Mouse (Mus musculus): ENCODE data around the gene Slc37a3. TPM values are rescaled to one million over a fixed set of nuclear protein-coding genes. Genes with fewer than 3 reads are reported as not detected.
A peak's percentile ranks its signal among the peaks of the same experiment; 100 is the strongest.

Slc37a3 gene
- polyA plus RNA-seq, 1 experiment from 2014 or later = 58.7 TPM

DNA sequence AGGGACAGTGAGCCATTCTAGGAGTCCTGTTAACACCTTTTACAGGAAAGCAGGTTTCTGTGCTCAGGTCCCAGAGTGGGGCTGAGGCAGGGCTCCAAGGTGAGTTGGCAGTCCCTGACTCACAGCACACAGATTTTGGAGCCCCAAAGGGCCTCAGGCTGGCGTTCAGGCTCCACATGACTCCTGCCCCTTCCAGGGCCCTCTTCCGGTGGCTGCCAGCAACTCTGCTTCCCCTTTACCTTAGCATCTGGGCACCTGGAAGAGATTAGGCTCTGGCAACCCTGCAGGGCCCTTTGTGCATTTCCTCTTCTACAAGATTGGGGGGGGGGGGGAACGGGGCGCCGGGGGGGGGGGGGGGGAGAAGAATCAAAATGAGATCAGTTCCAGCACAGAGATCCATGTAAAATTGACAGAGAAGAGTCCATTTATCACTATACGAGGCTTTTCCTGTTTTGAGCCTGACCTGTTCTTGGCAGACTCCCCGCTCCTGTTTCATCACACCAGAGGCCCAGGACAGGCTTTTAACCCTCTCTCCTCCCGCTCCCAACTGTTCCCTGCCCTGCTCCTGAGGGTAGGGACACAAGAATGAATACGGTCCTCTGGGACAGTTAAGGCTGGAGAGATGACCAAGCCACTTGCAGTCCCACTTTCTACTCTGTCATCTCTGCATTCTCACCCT, 91.3 kb downstream of the Slc37a3 start:
- peak overlapping the region; percentile 70; the same call in 1 of the 2 replicates for H3K27ac ChIP-seq
- 0 out of 2 replicates have a peak, but pooled peaks have one; percentile 12 for ATAC-seq (ENCODE audit: insufficient number of reproducible peaks, insufficient read depth, low FRiP score, low TSS enrichment)
- 14% methylated on average over 7 of the region's 9 CpGs for WGBS

GRCm38 (mm10) chr6:39284836-39285235, 92.6 kb downstream of the Slc37a3 start:
- Histone ChIP-seq H3K4me2 (replicated peaks) (no peak overlapping the region), H3K9ac (no peak overlapping the region), H3K36me3 (no peaks in the 10 kb centered on the region), H3K27me3 (no peaks in the 10 kb centered on the region), H3K4me1 (peaks cover 12% of the 10 kb centered on the region), H3K4me3 (no peak overlapping the region), H3K27ac (no peak overlapping the region), H3K9me3 (no peaks in the 10 kb centered on the region)
- WGBS = 77% methylated on average over 3 of the region's 3 CpGs
- ATAC-seq (ENCODE audit: insufficient number of reproducible peaks, insufficient read depth, low FRiP score, low TSS enrichment) = no peak

More for the DNA sequence above, 91.3 kb downstream of the Slc37a3 start:
- Histone ChIP-seq H3K9ac (no peak overlapping the region), H3K4me1 (peaks cover 12% of the 10 kb centered on the region), H3K36me3 (no peaks in the 10 kb centered on the region), H3K9me3 (no peaks in the 10 kb centered on the region), H3K4me3 (no peak overlapping the region), H3K27me3 (no peaks in the 10 kb centered on the region), H3K4me2 (replicated peaks) (no peak overlapping the region)

Other genes with a start within 250 kb of the Slc37a3 start
- 8.9 and 9.2 TPM in 2 replicates for gene Kdm7a, start 170.9 kb downstream of the Slc37a3 start, polyA plus RNA-seq (2016; fragmentation: Nextera tagmentation; extraction: Ambion mirVana)
- gene Rab19, start 3.5 kb upstream of the Slc37a3 start, polyA plus RNA-seq (2016; fragmentation: Nextera tagmentation; extraction: Ambion mirVana) = 0.61 and 1.00 TPM in 2 replicates
- gene Mkrn1, start 42.8 kb upstream of the Slc37a3 start, polyA plus RNA-seq (2016; fragmentation: Nextera tagmentation; extraction: Ambion mirVana) = 56.4 and 59.0 TPM in 2 replicates
- gene Dennd2a, start 180.2 kb upstream of the Slc37a3 start, polyA plus RNA-seq (2016; fragmentation: Nextera tagmentation; extraction: Ambion mirVana) = 36.1 and 37.7 TPM in 2 replicates
- gene Adck2, start 196.2 kb upstream of the Slc37a3 start, polyA plus RNA-seq (2016; fragmentation: Nextera tagmentation; extraction: Ambion mirVana) = 40.5 and 41.1 TPM in 2 replicates
- 1.9 TPM in 1 of 2 replicates, not detected in the other for gene Gm42420, start 208.1 kb upstream of the Slc37a3 start, polyA plus RNA-seq (2016; fragmentation: Nextera tagmentation; extraction: Ambion mirVana)
- 299 and 324 TPM in 2 replicates for gene Ndufb2, start 214.9 kb upstream of the Slc37a3 start, polyA plus RNA-seq (2016; fragmentation: Nextera tagmentation; extraction: Ambion mirVana)

Measured in embryonic facial prominence, embryonic 12.5 days (tissue).